Mouse (Mus musculus) gastrocnemius, postnatal 36 days (tissue): ENCODE data around the gene Il3. TPM values are rescaled to one million over a fixed set of nuclear protein-coding genes. Genes with fewer than 3 reads are reported as not detected.

ENCODE experiments used
- DNase-seq, 2 experiments: peaks; one replicate each; pipeline ENCODE4 v3.0.0; 2022
- intact Hi-C: fragments of 180-260 bp; cut with DNase I; formaldehyde crosslinking; loops from one replicate; pipeline ENCODE4 v1.15.1; 2025
- total RNA-seq, 2 experiments: library from RNA; stranded (reverse); gene quantifications; 2 replicates each; pipeline ENCODE4 v1.2.3; 2021

The Il3 gene
- total RNA-seq, 2 experiments from 2014 or later = not detected

DNA sequence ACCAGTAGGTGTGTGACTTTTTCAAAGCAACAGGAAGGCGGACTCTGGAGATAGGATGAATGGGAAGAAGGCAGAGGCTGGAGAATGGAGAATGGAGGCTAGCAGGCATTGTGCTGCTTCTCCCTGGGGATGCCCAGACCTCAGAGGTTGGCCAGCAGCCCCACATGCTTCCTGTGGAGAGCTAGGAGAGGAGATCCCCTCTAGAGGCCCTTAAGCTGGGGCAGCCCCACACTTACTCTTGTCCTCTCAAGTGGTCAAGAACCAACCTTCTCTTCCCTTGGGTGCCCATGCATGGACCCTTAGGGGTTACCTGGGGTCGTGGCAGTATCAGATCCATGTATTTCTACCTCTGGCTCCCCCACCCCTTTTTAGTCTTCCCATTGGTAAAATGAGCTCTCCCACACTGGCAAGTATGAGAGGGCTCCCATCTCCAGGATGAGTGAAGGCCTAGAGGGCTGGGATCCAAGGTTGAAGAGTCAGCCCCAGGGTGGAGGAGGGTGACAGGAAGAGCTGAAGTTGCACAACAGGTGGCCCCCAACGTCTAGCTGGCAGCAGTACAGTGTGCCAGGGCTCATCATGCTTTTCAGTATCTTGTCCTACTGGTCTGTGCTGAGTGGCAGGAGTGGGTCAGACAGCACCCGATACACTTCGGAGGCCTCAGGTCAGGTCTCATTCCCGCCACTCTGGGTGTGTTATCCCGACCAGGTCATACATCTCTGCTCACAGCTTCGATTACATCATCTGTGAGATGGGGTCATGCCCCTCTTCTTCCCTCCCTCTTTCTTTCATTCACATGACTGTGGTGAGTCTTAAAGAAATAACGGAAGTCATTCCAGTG, 43.2 kb downstream of the Il3 start:
- intact Hi-C loops = no loop called here
- DNase-seq = no peak

DNA sequence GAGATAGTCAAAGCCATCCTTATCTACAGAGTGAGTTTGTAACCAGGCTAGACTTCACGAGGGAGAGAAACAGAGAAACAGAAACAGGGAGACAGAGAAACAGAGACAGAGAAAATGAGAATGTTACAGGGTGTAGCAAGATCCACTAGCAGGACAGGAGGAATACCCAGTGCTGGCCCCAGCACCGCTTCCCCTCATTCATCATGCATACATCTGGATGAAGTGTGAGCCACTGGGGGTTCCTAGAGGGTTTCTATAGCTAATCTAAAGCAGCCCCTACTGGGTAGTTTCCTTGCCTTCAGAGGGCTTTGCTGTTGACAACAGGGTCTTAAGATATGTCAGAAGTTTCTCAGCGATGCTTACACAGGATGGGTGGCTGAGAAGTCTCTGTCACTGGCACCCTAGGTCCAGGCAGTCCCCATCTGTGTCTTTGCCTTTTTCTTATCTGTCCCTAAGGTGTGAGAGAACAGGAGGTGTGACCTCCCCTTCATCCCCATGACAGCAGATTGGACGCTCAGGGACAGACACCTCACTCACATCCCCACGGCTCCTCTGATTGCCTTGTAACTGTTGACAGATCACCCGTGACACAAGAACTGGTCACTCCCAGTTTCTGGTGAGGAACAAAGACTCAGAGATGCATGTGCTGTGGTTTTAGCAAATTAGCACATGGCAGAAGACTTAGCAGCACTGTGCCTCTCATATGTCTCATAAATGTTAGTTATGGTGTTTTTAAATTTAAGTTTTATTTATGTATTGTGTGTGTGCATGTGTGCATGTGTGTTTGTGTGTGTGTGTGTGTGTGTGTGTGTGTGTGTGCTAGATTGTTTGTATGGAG, 47.0 kb downstream of the Il3 start:
- intact Hi-C loops = no loop called here
- no peak for DNase-seq

DNA sequence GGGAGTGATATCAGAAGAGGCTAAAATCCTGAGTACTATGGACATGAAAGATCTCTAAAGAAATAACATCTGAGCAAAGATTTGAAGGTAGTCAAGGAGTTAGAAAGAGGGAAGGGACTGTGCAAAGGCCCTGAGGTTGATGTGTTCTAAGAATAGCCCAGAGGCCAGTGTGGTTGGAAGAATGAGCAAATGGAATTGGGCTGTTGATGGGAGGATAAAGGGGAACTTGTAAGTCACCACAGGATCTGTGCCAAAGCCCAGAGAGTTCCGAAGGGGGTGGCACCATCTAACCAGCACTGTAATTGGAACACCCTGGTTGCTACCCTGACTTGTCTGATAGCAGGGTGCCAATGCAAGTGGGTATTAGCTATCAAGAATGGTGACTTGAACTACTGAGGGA, 47.9 kb downstream of the Il3 start:
- intact Hi-C loops = no loop called here
- no peak for DNase-seq

DNA sequence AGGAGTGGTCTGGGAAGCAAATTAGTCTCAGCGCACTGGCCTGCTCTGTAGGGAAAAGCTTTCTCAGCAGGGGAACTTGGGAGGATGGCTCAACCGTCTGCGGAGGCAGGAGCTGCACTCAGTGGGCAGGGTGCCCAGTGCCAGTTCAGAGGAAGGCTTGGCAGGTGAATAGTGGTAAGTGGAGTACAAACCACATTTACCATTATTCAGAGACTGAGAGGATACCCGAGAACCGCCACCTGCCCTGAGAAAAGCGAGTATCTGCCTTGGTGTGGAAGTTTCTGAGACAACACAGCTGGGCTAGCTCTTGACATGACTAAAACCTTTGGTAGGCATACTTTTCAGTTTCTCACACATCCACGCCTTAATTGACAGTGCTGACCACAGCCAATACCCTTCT, 49.7 kb downstream of the Il3 start:
- intact Hi-C loops = no loop called here
- DNase-seq = no peak

DNA sequence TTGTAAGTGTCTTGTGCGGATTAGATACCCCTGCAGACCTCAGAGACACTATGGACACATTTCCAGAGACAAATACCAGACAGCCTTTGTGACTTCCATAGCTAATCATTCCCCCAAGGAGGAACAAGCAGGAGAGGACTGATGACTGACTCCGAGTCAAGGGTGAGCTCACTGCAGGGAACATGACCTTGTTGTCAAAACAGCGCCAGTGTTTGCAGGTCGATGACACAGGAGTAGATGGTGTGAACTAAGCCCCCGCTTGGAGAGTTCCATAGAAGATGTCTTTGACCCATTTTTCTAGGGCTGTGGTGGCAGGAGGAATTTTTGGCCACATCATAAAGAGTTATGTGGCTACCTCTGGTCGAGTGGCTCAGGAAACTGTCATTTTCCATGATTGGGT, 51.0 kb downstream of the Il3 start:
- no peak for DNase-seq
- intact Hi-C loops = no loop called here

Other genes starting within 250 kb of the Il3 start
- 1 to 10 TPM; 2.1 to 2.8 TPM for gene Slc22a4, start 239.2 kb downstream of the Il3 start, total RNA-seq
- 1 to 10 TPM; 6.5 TPM for gene Pdlim4, start 198.3 kb downstream of the Il3 start, total RNA-seq
- gene P4ha2, start 167.2 kb downstream of the Il3 start, total RNA-seq = 10 to 100 TPM; 23.3 to 31.7 TPM
- gene Csf2, start 17.6 kb downstream of the Il3 start, total RNA-seq = not detected
- gene Acsl6, start 36.5 kb upstream of the Il3 start, total RNA-seq = 10 to 100 TPM; 20.7 to 21.7 TPM
- gene Meikin, start 103.4 kb upstream of the Il3 start, total RNA-seq = not detected
- 10 to 100 TPM; 29.7 to 41.0 TPM for gene Fnip1, start 170.9 kb upstream of the Il3 start, total RNA-seq